Mouse (Mus musculus): ENCODE results near the gene Poglut1.
"Not testable (repeated sequence)": the region's sequence is repeated elsewhere in the genome, so short reads cannot be mapped to it uniquely, and the experiment has no call there.

The Poglut1 gene

DNA sequence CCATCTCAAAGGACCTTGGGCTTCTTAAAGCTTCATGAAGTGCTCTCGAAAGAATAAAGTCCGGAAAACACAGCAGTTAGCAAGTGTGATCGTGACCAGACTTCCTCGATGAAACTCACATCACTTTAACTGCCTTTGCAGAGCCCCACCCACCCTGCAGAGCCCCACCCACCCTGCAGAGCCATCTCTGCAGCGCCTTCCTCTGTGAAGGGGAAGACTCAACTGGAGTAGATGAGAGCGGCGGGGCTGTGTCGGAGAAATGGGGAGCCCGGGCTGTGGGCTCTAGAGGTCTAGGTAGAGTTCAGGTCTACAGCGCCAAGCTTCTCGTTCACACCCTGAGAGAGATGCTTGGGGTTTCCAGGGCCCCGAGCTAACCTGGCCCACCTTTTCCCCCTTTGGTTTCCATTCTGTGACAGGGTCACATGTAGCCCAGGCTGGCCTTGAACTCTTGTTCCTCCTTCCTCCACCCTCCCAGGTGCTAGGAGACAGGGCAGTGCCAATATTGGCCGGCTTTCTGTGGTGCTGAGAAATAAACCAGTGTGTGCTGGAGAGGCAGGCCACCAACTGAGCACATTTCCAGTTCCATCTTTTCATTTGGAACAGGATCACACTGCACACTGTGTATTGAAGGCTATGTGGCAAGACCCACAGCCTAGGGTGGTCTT lies 11.2 kb downstream of the Poglut1 start:
- in situ Hi-C loops (cut with MboI, MseI): loop anchor here (25.0 kb wide), 1 partner anchor 1602 kb away; the partner anchor contains the start of gene Hcls1

DNA sequence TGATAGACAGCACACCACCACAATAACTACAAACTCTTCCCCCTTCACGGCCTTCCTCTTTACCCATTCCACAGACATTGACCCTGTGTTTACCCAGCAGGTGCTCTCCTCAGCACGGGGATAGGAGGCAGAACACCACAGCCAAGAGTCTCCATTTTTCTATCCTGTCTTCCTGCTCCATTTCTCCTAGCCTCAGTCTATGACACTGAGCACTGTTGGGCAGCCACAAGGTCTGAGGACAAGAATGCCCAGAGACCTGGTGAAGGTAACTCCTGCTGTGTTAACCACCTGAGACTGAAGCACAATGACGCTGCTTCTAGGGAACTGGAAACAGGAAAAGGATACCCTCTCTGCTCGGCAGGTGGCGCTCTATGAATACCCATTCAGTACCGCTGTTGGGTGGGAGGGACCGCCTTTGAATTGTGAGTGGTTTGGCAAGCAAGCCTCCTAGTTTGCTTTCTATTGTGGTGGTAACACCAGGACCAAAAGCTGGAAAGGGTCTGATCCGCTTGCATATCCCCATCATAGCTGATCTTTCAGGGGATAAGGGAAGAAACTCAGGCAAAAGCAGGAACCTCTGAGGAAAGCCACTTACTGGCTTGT lies 13.4 kb downstream of the Poglut1 start:
- in situ Hi-C loops (cut with MboI, MseI): loop anchor here (25.0 kb wide), 1 partner anchor 1599 kb away; the partner anchor contains the start of gene Hcls1

DNA sequence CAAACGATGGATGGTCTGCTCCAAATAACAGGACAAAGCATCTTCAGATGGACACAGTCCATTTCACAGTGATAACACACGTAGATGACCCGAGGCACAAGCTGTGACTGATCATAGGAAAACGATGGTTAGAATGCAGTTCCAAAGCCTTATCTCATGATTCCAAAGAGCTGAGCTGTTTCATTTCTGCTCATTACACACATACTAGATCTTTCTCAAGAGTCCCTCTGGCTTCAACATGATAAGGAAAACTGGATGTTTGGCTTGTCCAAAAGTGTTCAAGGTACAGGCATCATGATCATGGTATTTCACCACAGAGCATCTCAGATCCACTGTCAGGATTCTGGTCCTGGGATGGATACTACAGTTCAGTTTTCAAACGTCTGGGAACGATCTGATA lies 23.8 kb downstream of the Poglut1 start:
- in situ Hi-C loops (cut with MboI, MseI): loop anchor here (25.0 kb wide), 1 partner anchor 1589 kb away; the partner anchor contains the start of gene Hcls1

DNA sequence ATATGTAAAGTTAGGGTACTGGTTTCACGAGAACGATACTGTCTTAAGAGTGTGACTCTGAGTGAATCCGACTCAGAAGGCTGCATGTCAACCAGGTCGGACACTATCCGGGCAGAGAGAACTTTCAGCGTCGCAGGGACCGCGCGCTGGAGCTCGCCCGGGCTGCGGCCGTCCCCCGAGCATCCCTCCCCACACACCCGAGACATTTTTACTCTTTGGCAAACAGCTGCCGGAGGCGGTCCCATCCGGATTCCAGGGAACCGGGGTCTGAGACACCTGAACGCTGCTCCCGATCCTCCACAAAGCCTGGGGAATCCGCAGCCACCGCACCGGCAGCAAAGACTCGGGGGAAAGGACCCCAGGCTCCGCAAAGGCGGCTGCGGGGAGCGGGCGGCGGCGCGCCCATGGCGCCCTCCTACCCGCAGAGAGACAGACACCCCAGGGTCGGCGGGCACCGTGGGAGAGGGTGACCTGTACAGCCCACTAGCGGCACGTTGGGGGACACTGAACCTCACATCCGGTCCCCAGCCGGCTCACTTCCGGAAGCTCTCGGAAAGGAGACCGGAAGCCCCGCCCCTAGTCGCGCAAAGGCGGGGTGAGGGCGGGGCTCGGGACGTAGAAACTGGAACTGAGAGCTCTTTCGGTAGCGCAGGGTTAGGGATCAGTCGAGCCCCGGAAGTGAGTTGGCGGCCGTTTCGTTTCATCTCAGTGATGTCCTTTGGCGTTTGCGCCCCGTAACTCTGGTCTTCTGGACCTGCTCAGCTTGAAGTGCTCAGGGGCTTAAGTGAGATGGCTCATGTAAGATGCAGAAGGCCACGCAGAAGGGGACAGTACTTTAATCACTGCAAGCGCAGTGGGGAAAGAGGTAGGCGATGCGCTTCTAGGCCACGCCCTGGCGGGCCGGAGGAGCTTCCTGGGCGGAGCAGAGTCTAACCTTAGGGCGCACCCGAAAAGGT lies 27.7 kb downstream of the Poglut1 start, which contains the start of gene Timmdc1:
Gene Timmdc1 (minus strand): TSS at position 535 of the 956 bp plus-strand sequence.
- in situ Hi-C loops (cut with MboI, MseI): no loop called here

DNA sequence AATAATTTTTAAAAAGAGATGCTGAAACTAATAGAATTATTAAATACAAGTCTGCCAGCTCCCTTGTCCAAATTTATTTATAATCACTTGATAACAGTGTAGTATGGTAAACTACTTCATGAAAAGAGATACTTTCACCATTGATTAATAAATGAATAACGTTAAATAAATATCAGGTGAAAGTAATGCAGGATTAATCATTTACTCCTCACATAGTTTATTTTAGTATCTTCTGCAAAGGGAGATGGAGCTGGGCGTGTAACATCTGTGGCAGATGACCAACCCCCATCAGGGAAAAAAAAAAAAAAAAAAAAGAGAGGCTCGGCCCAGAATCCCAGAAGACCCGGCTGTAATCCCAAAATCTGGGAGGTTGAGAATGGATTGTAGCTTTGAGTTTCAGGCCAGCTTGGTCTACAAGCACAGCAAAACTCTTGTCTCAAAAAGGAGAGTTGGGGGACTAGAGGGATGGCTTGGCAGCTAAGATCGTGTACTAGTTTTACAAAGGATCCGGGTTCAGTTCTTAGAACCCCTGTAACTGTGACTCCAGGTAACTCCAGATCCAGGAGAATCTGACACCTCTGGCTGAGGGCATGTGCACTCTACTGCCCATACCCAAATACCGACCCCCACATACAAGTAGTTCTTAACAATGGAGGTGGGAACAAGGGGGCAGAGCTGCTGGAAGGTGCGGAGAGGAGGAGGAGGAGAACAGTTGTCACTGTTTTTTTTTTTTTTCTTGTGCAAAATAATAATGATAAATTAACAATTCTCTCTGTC lies 28.7 kb downstream of the Poglut1 start:
- in situ Hi-C loops (cut with MboI, MseI): no loop called here

DNA sequence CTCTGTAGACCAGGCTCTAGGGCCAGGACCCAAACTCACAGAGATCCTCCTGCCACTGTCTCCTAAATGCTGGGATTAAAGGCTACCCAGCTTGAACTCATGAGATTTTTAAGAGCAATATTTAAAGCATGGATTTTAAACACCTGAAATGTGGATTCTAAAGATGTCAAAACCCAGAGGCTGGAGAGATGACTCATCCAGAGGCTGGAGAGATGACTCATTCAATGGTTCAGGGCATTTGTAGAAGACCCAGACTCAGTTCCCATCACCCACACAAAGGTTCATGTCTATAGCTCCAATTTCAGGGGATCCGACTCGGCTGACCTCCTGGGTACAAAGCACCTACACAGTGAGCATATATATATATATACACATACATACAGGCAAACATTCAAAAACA lies 30.9 kb downstream of the Poglut1 start:
- in situ Hi-C loops (cut with MboI, MseI): no loop called here

DNA sequence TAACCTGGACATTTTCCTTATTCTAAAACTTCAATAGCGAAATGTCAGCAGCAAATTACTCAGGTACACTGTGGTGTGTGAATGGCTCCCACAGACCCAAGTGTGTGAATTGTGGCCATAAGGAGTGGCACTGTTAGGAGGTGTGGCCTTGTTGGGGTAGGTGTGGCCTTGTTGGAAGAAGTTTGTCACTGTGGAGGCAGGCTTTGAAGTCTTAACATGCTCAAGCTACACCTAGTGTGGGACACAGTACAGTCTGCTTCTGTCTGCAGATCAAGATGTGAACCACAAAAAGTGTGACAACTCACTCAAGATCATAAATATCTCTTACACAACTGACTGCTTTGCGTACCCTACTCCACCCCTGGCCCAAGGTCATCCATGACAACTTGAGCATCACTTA lies 39.2 kb downstream of the Poglut1 start:
- in situ Hi-C loops (cut with MboI, MseI): loop anchor here (5.0 kb wide), 1 partner anchor 96 kb away; no protein-coding TSS in a partner anchor

DNA sequence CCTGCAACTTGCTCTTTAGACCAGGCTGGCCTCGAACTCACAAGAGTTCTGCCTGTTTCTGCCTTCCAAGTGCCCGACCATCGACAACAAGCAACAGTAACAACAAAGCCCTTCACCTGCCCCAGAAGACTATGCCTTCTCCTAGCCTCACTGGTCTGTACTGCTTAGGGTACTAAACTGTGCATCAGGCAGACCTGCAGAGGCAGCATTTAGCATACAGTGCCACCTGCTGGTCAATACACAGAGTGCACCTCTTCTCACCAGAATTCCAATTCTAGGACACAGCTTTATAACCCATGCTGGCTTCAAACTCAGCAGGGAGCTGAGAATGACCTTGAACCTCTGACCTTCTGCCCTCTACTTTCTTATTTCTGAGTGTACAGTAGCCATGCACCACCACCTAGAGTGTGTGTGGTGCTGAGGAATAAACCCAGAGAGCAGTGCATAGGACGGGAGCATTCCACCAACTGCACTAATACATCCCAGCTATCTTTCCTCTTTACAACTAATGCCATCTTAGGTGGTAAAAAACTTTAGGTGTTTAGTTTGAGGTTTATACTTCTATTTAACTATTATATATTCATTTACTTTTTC lies 43.9 kb downstream of the Poglut1 start:
- in situ Hi-C loops (cut with MboI, MseI): no loop called here

DNA sequence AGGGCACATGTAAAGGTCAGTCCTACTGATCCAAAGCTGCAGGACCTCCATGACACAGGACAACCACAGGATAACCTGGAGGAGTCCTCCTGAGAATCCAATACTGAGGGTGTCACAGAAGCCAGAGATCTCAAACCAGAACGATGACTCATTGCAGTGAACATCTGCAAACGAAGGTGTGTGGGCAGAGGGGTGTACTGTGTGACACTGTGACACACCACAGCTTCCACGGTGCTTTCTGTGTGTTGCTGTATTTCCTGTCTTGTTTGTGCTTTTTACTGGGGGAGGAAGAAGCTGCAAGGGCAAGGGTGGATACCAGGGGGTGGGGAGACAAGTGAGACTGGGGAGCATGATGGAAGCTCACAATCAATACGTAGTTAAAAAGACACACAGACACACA lies 46.5 kb downstream of the Poglut1 start:
- in situ Hi-C loops (cut with MboI, MseI): no loop called here

DNA sequence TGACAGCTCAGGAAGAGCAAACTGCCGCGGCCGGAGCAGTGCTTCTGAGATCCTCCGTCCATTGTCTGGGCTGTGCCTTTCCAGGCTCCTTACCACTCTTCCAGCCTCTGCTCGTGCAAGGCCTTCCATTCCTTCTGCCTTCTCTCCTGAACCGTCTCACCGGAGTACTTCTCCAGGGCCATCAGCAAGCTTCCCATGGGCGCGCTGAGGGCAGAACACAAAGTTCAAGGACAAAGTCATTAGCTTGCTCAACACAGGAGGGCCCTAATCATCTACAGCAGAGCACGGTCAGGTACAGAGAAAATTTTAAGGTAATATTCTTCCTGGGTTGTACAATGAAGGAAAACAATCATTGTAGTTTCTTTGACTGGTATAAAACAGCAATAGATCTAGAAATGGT lies 47.6 kb downstream of the Poglut1 start:
- in situ Hi-C loops (cut with MboI, MseI): no loop called here

DNA sequence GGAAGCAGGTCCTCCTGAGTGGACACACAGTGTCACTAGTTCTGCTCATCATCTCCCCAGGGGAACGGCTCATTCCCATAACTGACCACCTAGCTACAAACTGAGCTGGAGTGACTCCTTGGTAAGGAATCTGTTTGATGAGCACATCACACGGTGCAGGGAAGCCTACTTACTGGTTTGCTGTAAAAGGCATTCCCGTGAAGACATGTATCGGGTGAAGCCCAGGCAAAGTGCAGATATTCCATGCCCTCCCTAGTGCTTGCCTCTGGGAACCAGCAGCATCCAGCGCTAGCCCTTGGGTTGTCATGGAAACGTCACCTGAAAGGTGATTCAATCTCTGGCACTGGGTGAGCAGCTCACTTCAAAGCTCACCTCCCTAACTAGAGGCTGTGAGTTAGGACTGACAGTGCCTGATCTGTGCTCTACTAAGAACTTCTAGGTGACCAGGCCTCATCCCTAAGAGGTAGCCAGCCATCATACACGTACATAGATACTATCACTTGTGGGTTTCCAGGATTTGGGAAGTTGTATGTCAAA lies 53.4 kb downstream of the Poglut1 start:
- in situ Hi-C loops (cut with MboI, MseI): no loop called here

DNA sequence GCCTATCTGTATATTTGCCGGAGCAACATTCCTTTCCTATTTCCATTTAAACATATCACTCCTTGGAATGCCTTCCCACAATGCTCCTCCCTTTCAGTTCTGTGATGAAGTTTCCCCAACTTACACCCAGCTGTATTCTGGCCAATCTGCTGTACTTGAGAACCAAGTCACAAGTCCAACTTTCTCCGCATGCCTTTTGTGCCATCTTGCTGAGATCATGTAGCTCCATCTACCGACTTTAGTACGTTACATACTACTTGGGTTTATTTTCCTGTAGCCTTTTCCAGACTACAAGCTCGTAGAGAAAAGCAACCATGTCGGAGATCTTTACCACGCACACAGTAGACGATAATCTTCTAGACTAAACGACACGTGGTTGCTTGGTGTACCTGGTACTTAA lies 56.2 kb downstream of the Poglut1 start:
- in situ Hi-C loops (cut with MboI, MseI): no loop called here

DNA sequence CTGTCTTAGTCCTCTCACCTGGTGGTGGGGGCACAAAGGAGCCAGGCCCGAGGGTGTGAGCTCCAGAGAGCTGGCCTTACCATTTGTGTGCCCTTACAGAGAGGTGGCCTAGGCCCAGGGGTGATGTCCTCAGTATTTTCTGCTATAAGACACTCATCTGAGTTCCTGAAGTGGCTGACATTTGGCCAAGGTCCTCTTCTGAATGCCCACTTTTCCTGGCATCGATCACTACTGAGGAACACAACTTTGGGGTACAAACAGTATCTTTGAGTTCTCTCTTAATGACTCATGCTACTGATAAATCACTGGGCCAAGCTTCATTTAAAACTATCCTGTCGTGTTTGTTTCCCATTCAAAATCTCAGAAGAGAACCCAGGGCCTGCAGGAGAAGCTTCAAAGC lies 57.5 kb downstream of the Poglut1 start:
- in situ Hi-C loops (cut with MboI, MseI): no loop called here

DNA sequence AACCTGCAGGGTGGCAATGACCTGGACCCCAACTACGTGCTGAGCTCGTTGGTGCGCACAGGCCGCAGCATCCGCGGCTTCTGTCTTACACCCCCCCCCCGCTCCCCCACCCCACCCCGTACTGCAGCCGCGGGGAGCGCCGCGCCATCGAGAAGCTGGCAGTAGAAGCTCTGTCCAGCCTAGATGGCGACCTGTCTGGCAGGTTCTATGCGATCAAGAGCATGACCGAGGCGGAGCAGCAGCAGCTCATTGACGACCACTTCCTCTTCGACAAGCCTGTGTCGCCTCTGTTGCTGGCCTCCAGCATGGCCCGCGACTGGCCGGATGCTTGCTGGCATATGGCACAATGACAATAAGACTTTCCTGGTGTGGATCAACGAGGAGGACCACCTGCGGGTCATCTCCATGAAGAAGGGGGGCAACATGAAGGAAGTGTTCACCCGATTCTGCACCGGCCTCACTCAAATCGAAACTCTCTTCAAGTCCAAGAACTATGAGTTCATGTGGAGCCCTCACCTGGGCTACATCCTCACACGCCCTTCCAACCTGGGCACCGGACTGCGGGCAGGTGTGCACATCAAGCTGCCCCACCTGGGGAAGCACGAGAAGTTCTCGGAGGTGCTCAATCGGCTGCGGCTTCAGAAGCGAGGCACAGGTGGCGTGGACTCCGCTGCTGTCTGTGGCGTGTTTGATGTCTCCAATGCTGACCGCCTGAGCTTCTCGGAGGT lies 66.3 kb downstream of the Poglut1 start:
- in situ Hi-C loops (cut with MboI, MseI): loop anchor here (5.0 to 10.0 kb wide), 3 partner anchors 36 to 161 kb away; no protein-coding TSS in a partner anchor

DNA sequence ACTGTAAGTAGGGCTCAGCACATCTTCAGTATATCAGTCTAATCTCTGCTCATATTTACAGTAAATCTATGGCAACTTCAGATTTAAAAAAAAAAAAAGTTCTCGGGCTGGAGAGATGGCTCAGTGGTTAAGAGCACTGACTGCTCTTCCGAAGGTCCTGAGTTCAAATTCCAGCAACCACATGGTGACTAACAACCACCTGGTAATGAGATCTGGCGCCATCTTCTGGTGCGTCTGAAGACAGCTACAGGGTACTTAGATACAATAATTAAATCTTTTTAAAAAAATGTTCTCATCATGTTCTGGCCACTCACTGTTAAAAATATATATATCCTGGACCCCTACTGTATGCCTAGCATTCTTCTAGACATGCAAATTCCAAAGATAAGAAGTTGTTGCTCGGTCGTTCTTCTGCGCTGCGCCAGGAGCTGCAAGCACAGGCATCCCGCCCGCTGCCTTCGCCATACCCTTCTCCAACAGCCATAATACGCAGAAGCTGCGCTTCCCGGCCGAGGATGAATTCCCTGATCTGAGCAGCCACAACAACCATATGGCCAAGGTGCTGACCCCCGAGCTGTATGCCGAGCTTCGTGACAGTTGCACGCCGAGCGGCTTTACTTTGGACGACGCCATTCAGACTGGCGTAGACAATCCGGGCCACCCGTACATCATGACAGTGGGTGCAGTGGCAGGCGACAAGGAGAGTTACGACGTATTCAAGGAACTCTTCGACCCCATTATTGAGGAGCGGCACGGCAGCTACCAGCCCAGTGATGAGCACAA lies 67.1 kb downstream of the Poglut1 start:
- in situ Hi-C loops (cut with MboI, MseI): loop anchor here (5.0 to 10.0 kb wide), 3 partner anchors 36 to 161 kb away; no protein-coding TSS in a partner anchor

DNA sequence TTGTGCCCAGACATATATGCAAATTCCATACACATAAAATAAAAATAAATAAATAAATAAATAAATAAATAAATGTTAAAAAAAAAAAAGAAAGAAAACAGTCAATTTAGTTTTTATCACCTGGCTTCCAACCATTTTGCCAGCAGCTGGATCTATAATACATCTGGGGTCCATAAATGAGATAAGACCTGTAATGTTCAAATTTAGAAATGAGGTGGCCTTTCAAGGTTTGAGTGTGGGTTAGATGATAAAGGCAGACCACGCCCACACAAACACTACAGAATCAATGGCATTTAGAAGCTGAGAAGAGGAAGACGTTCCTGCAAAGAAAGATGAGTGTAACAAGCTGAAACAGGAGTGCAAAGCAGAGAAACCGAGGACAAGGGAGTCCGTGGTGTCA lies 68.7 kb downstream of the Poglut1 start:
- in situ Hi-C loops (cut with MboI, MseI): loop anchor here (5.0 to 10.0 kb wide), 3 partner anchors 34 to 159 kb away; no protein-coding TSS in a partner anchor

DNA sequence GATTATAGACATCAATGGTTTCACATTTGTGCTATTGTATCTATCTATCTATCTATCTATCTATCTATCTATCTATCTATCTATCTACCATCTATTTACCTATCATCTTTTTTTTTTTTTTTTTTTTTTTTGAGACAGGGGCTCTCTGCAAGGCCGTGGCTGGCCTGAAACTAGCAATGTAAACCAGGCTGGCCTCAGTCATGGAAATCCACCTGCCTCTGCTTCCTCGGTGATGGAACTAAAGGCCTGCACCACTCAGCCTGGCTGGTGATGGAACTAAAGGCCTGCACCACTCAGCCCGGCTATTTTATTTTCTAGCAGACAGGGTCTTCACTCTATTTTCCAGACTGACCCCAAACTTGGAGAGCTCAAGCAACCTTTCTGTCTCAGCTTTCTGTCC lies 71.8 kb downstream of the Poglut1 start:
- in situ Hi-C loops (cut with MboI, MseI): no loop called here

DNA sequence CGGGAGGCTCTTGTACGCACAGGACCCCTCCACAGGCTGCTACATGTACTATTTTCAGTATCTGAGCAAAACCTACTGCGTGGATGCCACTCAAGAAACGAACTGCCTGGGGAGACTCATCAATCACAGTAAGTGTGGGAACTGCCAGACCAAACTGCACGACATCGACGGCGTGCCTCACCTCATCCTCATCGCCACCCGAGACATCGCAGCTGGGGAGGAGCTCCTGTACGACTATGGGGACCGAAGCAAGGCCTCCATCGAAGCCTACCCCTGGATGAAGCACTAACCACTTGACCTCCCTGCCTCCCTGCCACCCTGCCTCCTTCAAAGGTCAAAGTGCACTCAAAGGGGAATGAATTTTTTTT lies 72.8 kb downstream of the Poglut1 start:
- in situ Hi-C loops (cut with MboI, MseI): not testable (repeated sequence)
